Mouse (Mus musculus): Measurements from ENCODE around the gene Acsm5. TPM values are rescaled to one million over a fixed set of nuclear protein-coding genes. Genes with fewer than 3 reads are reported as not detected.
A peak's percentile ranks its signal among the peaks of the same experiment; 100 is the strongest.

Gene Acsm5
- not detected in 2 replicates for polyA plus RNA-seq (2014; fragmentation: Nextera tagmentation; extraction: Ambion mirVana)

GRCm38 (mm10) chr7:119519163-119519562 lies at the start of gene Acsm5:
Gene Acsm5 (plus strand): TSS chr7:119519463.
- DNase-seq (ENCODE audit: low spot score), result no peak
- no peak for ATAC-seq (replicated peaks; ENCODE audit: insufficient number of reproducible peaks, low FRiP score, low TSS enrichment, low read depth)
- no peaks in the 10 kb centered on the region for H3K9me3 ChIP-seq (replicated peaks; ENCODE audit: control insufficient read depth, low read length)
- H3K27ac ChIP-seq (replicated peaks; ENCODE audit: low read depth, low read length), result no peak within 1 kb of the TSS
- WGBS, result 74% methylated on average over 5 of the region's 5 CpGs
- no peak within 1 kb of the TSS for H3K9ac ChIP-seq (replicated peaks; ENCODE audit: low read length)
- no peaks in the 10 kb centered on the region for H3K27me3 ChIP-seq (ENCODE audit: control insufficient read depth, insufficient read depth, low read length)
- H3K4me2 ChIP-seq (ENCODE audit: low read depth, low read length), result no peak within 1 kb of the TSS
- H3K36me3 ChIP-seq (replicated peaks; ENCODE audit: control insufficient read depth, insufficient read depth, low read depth, low read length), result no peaks in the 10 kb centered on the region
- no peaks in the 10 kb centered on the region for H3K4me1 ChIP-seq (ENCODE audit: control insufficient read depth, insufficient read depth, low read length)
- H3K4me3 ChIP-seq (ENCODE audit: low read depth, low read length), result no peak within 1 kb of the TSS

- Histone ChIP-seq H3K4me1 (ENCODE audit: control insufficient read depth, insufficient read depth, low read length) (no peaks in the 10 kb centered on the region), H3K4me3 (ENCODE audit: low read depth, low read length) (no peak overlapping the region), H3K36me3 (replicated peaks; ENCODE audit: control insufficient read depth, insufficient read depth, low read depth, low read length) (no peaks in the 10 kb centered on the region), H3K27me3 (ENCODE audit: control insufficient read depth, insufficient read depth, low read length) (no peaks in the 10 kb centered on the region), H3K4me2 (ENCODE audit: low read depth, low read length) (no peak overlapping the region), H3K9ac (replicated peaks; ENCODE audit: low read length) (no peak overlapping the region), H3K9me3 (replicated peaks; ENCODE audit: control insufficient read depth, low read length) (no peaks in the 10 kb centered on the region), H3K27ac (replicated peaks; ENCODE audit: low read depth, low read length) (no peak overlapping the region)
- DNase-seq (ENCODE audit: low spot score) (no peak), ATAC-seq (replicated peaks; ENCODE audit: insufficient number of reproducible peaks, low FRiP score, low TSS enrichment, low read depth) (peak; percentile 48; the same call in 1 of the 2 replicates)
- 72% methylated on average over 33 of the region's 33 CpGs for WGBS
Measured at GRCm38 (mm10) chr7:119476500-119477389, 42.5 kb upstream of the Acsm5 start.

GRCm38 (mm10) chr7:119479256-119479655 lies 40.0 kb upstream of the Acsm5 start, which contains the start of gene Umod:
Gene Umod (minus strand): TSS chr7:119479282.
- H3K4me1 ChIP-seq (ENCODE audit: control insufficient read depth, insufficient read depth, low read length), result no peaks in the 10 kb centered on the region
- H3K27ac ChIP-seq (replicated peaks; ENCODE audit: low read depth, low read length), result no peak within 1 kb of the TSS
- no peaks in the 10 kb centered on the region for H3K9me3 ChIP-seq (replicated peaks; ENCODE audit: control insufficient read depth, low read length)
- no peak within 1 kb of the TSS for H3K4me2 ChIP-seq (ENCODE audit: low read depth, low read length)
- DNase-seq (ENCODE audit: low spot score) (no peak), ATAC-seq (replicated peaks; ENCODE audit: insufficient number of reproducible peaks, low FRiP score, low TSS enrichment, low read depth) (no peak)
- H3K27me3 ChIP-seq (ENCODE audit: control insufficient read depth, insufficient read depth, low read length), result no peaks in the 10 kb centered on the region
- no peaks in the 10 kb centered on the region for H3K36me3 ChIP-seq (replicated peaks; ENCODE audit: control insufficient read depth, insufficient read depth, low read depth, low read length)
- no peak within 1 kb of the TSS for H3K9ac ChIP-seq (replicated peaks; ENCODE audit: low read length)
- no peak within 1 kb of the TSS for H3K4me3 ChIP-seq (ENCODE audit: low read depth, low read length)

- WGBS, result 85% methylated on average over 4 of the region's 4 CpGs
- Histone ChIP-seq H3K9ac (replicated peaks; ENCODE audit: low read length) (no peak overlapping the region), H3K27ac (replicated peaks; ENCODE audit: low read depth, low read length) (no peak overlapping the region), H3K9me3 (replicated peaks; ENCODE audit: control insufficient read depth, low read length) (no peaks in the 10 kb centered on the region), H3K36me3 (replicated peaks; ENCODE audit: control insufficient read depth, insufficient read depth, low read depth, low read length) (no peaks in the 10 kb centered on the region), H3K27me3 (ENCODE audit: control insufficient read depth, insufficient read depth, low read length) (no peaks in the 10 kb centered on the region), H3K4me3 (ENCODE audit: low read depth, low read length) (no peak overlapping the region), H3K4me1 (ENCODE audit: control insufficient read depth, insufficient read depth, low read length) (no peaks in the 10 kb centered on the region), H3K4me2 (ENCODE audit: low read depth, low read length) (no peak overlapping the region)
- ATAC-seq (replicated peaks; ENCODE audit: insufficient number of reproducible peaks, low FRiP score, low TSS enrichment, low read depth) (no peak), DNase-seq (ENCODE audit: low spot score) (no peak)
Measured at GRCm38 (mm10) chr7:119484154-119484553, 35.1 kb upstream of the Acsm5 start.

GRCm38 (mm10) chr7:119486683-119487082 lies 32.6 kb upstream of the Acsm5 start:
- Histone ChIP-seq H3K9me3 (replicated peaks; ENCODE audit: control insufficient read depth, low read length) (no peaks in the 10 kb centered on the region), H3K27ac (replicated peaks; ENCODE audit: low read depth, low read length) (no peak overlapping the region), H3K9ac (replicated peaks; ENCODE audit: low read length) (no peak overlapping the region), H3K4me2 (ENCODE audit: low read depth, low read length) (no peak overlapping the region), H3K4me3 (ENCODE audit: low read depth, low read length) (no peak overlapping the region), H3K36me3 (replicated peaks; ENCODE audit: control insufficient read depth, insufficient read depth, low read depth, low read length) (no peaks in the 10 kb centered on the region), H3K27me3 (ENCODE audit: control insufficient read depth, insufficient read depth, low read length) (no peaks in the 10 kb centered on the region), H3K4me1 (ENCODE audit: control insufficient read depth, insufficient read depth, low read length) (no peaks in the 10 kb centered on the region)
- 85% methylated on average over 5 of the region's 5 CpGs for WGBS
- ATAC-seq (replicated peaks; ENCODE audit: insufficient number of reproducible peaks, low FRiP score, low TSS enrichment, low read depth) (no peak), DNase-seq (ENCODE audit: low spot score) (no peak)

GRCm38 (mm10) chr7:119490041-119490780 lies 29.1 kb upstream of the Acsm5 start:
- Histone ChIP-seq H3K27ac (replicated peaks; ENCODE audit: low read depth, low read length) (no peak overlapping the region), H3K4me3 (ENCODE audit: low read depth, low read length) (no peak overlapping the region), H3K4me1 (ENCODE audit: control insufficient read depth, insufficient read depth, low read length) (no peaks in the 10 kb centered on the region), H3K27me3 (ENCODE audit: control insufficient read depth, insufficient read depth, low read length) (no peaks in the 10 kb centered on the region), H3K9ac (replicated peaks; ENCODE audit: low read length) (no peak overlapping the region), H3K36me3 (replicated peaks; ENCODE audit: control insufficient read depth, insufficient read depth, low read depth, low read length) (no peaks in the 10 kb centered on the region), H3K4me2 (ENCODE audit: low read depth, low read length) (no peak overlapping the region), H3K9me3 (replicated peaks; ENCODE audit: control insufficient read depth, low read length) (no peaks in the 10 kb centered on the region)
- WGBS, result 81% methylated on average over 4 of the region's 4 CpGs
- ATAC-seq (replicated peaks; ENCODE audit: insufficient number of reproducible peaks, low FRiP score, low TSS enrichment, low read depth) (no peak), DNase-seq (ENCODE audit: low spot score) (no peak)

- no peaks in the 10 kb centered on the region for H3K9me3 ChIP-seq (replicated peaks; ENCODE audit: control insufficient read depth, low read length)
- no peak overlapping the region for H3K4me2 ChIP-seq (ENCODE audit: low read depth, low read length)
- H3K27me3 ChIP-seq (ENCODE audit: control insufficient read depth, insufficient read depth, low read length), result no peaks in the 10 kb centered on the region
- no peaks in the 10 kb centered on the region for H3K36me3 ChIP-seq (replicated peaks; ENCODE audit: control insufficient read depth, insufficient read depth, low read depth, low read length)
- 90% methylated on average over 4 of the region's 4 CpGs for WGBS
- H3K9ac ChIP-seq (replicated peaks; ENCODE audit: low read length), result no peak overlapping the region
- ATAC-seq (replicated peaks; ENCODE audit: insufficient number of reproducible peaks, low FRiP score, low TSS enrichment, low read depth) (no peak), DNase-seq (ENCODE audit: low spot score) (no peak)
- H3K4me1 ChIP-seq (ENCODE audit: control insufficient read depth, insufficient read depth, low read length), result no peaks in the 10 kb centered on the region
- no peak overlapping the region for H3K4me3 ChIP-seq (ENCODE audit: low read depth, low read length)
- no peak overlapping the region for H3K27ac ChIP-seq (replicated peaks; ENCODE audit: low read depth, low read length)
Measured at GRCm38 (mm10) chr7:119511143-119511542, 8.1 kb upstream of the Acsm5 start.

GRCm38 (mm10) chr7:119513056-119513455 lies 6.2 kb upstream of the Acsm5 start:
- Histone ChIP-seq H3K4me2 (ENCODE audit: low read depth, low read length) (no peak overlapping the region), H3K9me3 (replicated peaks; ENCODE audit: control insufficient read depth, low read length) (no peaks in the 10 kb centered on the region), H3K4me3 (ENCODE audit: low read depth, low read length) (no peak overlapping the region), H3K9ac (replicated peaks; ENCODE audit: low read length) (no peak overlapping the region), H3K27me3 (ENCODE audit: control insufficient read depth, insufficient read depth, low read length) (no peaks in the 10 kb centered on the region), H3K36me3 (replicated peaks; ENCODE audit: control insufficient read depth, insufficient read depth, low read depth, low read length) (no peaks in the 10 kb centered on the region), H3K4me1 (ENCODE audit: control insufficient read depth, insufficient read depth, low read length) (no peaks in the 10 kb centered on the region), H3K27ac (replicated peaks; ENCODE audit: low read depth, low read length) (no peak overlapping the region)
- no peak for ATAC-seq (replicated peaks; ENCODE audit: insufficient number of reproducible peaks, low FRiP score, low TSS enrichment, low read depth)
- DNase-seq (ENCODE audit: low spot score), result peak; percentile 64
- 33% methylated on average over 7 of the region's 7 CpGs for WGBS

Data from embryonic facial prominence, embryonic 11.5 days (tissue).